Mouse (Mus musculus): Measurements from ENCODE around the gene Exosc9.

GRCm38 (mm10) chr3:36571827-36572378 lies 19.5 kb downstream of the Exosc9 start, which contains the start of gene Ccna2:
- TF ChIP-seq TAL1 (IDR thresholded peaks at IDR 0.05; ENCODE audit: low read length) (no peak), GATA1 (IDR thresholded peaks at IDR 0.05; ENCODE audit: low read length) (no peak)

All from erythroblast, embryonic 14.5 days (primary cell).